Mouse (Mus musculus) heart, adult 2 months (tissue): Measurements from ENCODE around the gene Zmiz1. TPM values are rescaled to one million over a fixed set of nuclear protein-coding genes. Genes with fewer than 3 reads are reported as not detected.

Source experiments
- DNase-seq, 2 experiments: peaks; one replicate each; pipeline ENCODE4 v3.0.0; 2021
- H3K27ac ChIP-seq: fragments of 200-600 bp; 2 replicates; pipeline ENCODE4 v1.8.1; 2022
- H3K27me3 ChIP-seq: fragments of 200-500 bp; 2 replicates; pipeline ENCODE4 v1.6.1; 2012; ENCODE audit warnings: mild to moderate bottlenecking, low read length, inconsistent platforms, mixed read lengths; ENCODE audit not compliant: control insufficient read depth, insufficient read depth
- H3K36me3 ChIP-seq: fragments of 200-500 bp; 2 replicates; pipeline ENCODE4 v1.6.1; 2012; ENCODE audit warnings: low read length, inconsistent platforms; ENCODE audit not compliant: control insufficient read depth, insufficient read depth
- H3K4me1 ChIP-seq: fragments of 200-500 bp; 2 replicates; pipeline ENCODE4 v1.6.1; 2011; ENCODE audit warnings: low read length; ENCODE audit not compliant: control insufficient read depth, insufficient read depth
- H3K4me3 ChIP-seq: fragments of 200-600 bp; 2 replicates; pipeline ENCODE4 v1.8.1; 2022
- H3K79me2 ChIP-seq: fragments of 200-500 bp; replicated peaks from 2 replicates; pipeline ENCODE4 v1.6.1; 2012; ENCODE audit warnings: mild to moderate bottlenecking, inconsistent platforms, low read length, moderate library complexity, mixed read lengths; ENCODE audit not compliant: control insufficient read depth, insufficient read depth
- H3K9ac ChIP-seq: fragments of 200-500 bp; 2 replicates; pipeline ENCODE4 v1.6.1; 2012; ENCODE audit warnings: low read depth, mild to moderate bottlenecking, control low read depth, inconsistent platforms, low read length, mixed read lengths
- CTCF ChIP-seq: fragments of 200-600 bp; IDR thresholded peaks from 2 replicates; pipeline ENCODE4 v1.8.1; 2022; ENCODE audit warnings: antibody characterized with exemption, mild to moderate bottlenecking, moderate library complexity
- EP300 ChIP-seq: fragments of 200-500 bp; IDR thresholded peaks from 2 replicates; pipeline ENCODE4 v1.6.1; 2011; ENCODE audit warnings: low read depth, low read length, control low read depth; ENCODE audit not compliant: insufficient read depth
- POLR2A ChIP-seq: fragments of 200-500 bp; IDR thresholded peaks from 2 replicates; pipeline ENCODE4 v1.6.1; 2011; ENCODE audit warnings: mild to moderate bottlenecking, low read depth, low read length, control low read depth; ENCODE audit not compliant: insufficient read depth
- WGBS: fragments of 180-500 bp; shearing (Covaris S2); methylation state at CpG from one replicate; pipeline ENCODE4 v1.1.7; 2018; 5-methylcytosine and 5-hydroxymethylcytosine counted together
- intact Hi-C: fragments of 180-260 bp; cut with DNase I; formaldehyde crosslinking; loops from one replicate; pipeline ENCODE4 v1.15.1; 2025
- polyA plus RNA-seq: library from polyadenylated mRNA; depleted of rRNA; stranded (reverse); fragments of >200 nt; gene quantifications from 2 replicates; pipeline ENCODE4 v1.2.3, GENCODE M21; 2012
- total RNA-seq, 2 experiments: library from RNA; stranded (reverse); gene quantifications; 2 replicates each; pipeline ENCODE4 v1.2.3; 2021

The Zmiz1 gene
- total and polyA plus RNA-seq, 3 experiments: 27.1 to 42.0 (median 40.7) TPM

DNA sequence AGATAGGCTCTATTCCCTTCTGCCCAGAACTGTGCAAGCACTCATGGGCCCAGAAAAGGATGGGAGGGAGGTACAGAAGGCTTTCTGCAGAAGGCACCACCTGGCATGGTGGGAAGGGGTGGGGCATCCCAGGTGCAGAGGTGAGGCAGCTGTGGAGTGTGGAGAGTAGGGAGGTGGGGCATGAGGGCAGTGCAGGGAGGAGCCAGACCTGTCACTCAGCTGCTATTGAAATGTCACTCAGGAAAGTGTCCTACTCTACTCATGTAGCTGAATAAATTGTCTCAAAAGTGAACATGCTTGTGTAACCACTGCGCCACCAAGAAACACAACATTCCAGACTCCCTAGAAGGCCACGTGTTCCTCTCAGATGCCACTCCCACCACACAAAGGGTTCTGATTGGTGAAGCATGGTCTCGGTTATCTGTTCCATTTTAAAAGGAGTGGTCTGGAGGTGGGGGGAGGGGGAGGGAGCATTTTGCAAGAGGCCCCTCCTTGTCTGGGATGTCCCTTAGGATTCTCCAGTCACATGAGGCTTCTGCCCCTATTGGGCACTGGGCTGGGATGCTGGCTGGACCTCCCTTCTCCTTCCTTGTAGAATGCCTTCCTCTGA, 41.6 kb downstream of the Zmiz1 start:
- Histone ChIP-seq H3K79me2 (peaks cover 8% of the 10 kb centered on the region; the same call in 1 of the 2 replicates), H3K4me1 (peaks cover 40% of the 10 kb centered on the region), H3K27ac (no peak overlapping the region), H3K4me3 (no peak overlapping the region), H3K27me3 (no peaks in the 10 kb centered on the region), H3K36me3 (no peaks in the 10 kb centered on the region), H3K9ac (no peak overlapping the region)
- TF ChIP-seq EP300: no peak
- TF ChIP-seq POLR2A: no peak
- TF ChIP-seq CTCF: no peak
- intact Hi-C loops: no loop called here
- WGBS: 49% methylated on average over 3 of the region's 3 CpGs
- DNase-seq: no peak

DNA sequence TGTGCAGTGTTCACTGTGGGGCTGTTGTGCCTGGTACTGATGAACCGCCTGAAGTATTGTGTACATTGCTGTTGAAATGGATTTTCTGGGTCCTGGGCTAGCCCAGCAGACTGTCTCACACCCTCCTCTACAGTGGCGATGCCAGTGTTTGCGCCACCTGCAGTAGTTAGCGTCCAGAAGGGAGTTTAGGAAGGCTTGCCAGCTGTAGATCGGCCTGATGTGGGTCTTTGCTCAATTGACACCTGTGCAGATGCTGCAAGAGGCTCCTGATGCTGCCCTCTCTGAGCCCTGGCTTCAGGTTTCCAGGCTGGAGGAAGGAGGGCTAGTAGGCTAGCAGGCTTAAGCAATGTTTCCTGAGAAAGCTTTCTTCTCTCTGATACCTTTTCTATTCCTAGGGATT, 42.5 kb downstream of the Zmiz1 start:
- Histone ChIP-seq H3K27ac (no peak overlapping the region), H3K9ac (no peak overlapping the region), H3K27me3 (no peaks in the 10 kb centered on the region), H3K4me1 (peaks cover 38% of the 10 kb centered on the region), H3K36me3 (no peaks in the 10 kb centered on the region), H3K79me2 (peaks cover 5% of the 10 kb centered on the region; the same call in 1 of the 2 replicates), H3K4me3 (no peak overlapping the region)
- no peak for TF ChIP-seq POLR2A
- TF ChIP-seq EP300: no peak
- no peak for TF ChIP-seq CTCF
- intact Hi-C loops: no loop called here
- 84% methylated on average over 5 of the region's 5 CpGs for WGBS
- no peak for DNase-seq

DNA sequence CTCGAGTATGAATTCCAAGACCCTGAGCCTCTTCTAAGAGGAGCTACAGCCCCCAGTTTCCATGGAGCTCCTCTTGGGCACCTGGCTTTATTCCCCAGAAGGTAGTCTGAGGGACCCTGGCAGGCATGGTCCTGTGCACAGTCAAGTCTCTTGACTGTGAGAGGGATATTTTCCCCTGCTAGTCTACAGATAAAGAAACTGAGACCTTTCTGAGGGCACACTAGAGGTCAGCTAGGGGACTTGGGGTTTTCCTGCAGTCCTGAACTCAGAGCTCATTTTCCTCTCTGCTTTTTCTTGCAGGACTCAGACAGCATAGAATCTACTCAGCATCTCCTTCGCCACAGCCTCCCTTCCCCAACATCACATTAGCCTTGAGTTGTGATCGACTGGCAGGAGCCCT, 43.4 kb downstream of the Zmiz1 start:
- H3K27me3 ChIP-seq: no peaks in the 10 kb centered on the region
- intact Hi-C loops: no loop called here
- DNase-seq: no peak
- H3K79me2 ChIP-seq: peaks cover 7% of the 10 kb centered on the region; the same call in 1 of the 2 replicates
- peaks cover 34% of the 10 kb centered on the region for H3K4me1 ChIP-seq
- H3K4me3 ChIP-seq: no peak overlapping the region
- H3K9ac ChIP-seq: no peak overlapping the region
- no peak overlapping the region for H3K27ac ChIP-seq
- no peaks in the 10 kb centered on the region for H3K36me3 ChIP-seq
- 89% methylated on average over 3 of the region's 3 CpGs for WGBS
- TF ChIP-seq CTCF (no peak), EP300 (no peak), POLR2A (no peak)

DNA sequence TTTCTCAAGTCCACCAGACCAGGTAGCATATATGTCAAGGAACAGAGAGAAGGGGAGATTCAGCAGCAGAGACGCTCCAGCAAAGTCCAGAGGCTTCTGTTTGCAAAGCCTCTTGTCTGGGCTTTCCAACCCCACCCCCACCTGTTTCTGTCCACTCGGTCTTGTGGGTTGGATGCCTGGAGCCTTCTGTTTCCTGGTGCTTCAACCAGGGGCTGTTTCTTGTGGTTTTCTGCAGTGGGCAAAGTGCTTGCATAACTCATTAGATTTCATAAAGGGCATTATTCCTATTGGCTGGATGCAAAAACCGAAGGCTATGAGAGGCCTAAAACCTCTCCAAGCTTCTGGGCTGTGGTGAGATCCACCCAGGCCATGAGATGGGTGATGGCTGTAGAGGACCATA, 45.3 kb downstream of the Zmiz1 start:
- Histone ChIP-seq H3K4me3 (no peak overlapping the region), H3K79me2 (peaks cover 7% of the 10 kb centered on the region; the same call in 1 of the 2 replicates), H3K36me3 (no peaks in the 10 kb centered on the region), H3K4me1 (peaks cover 33% of the 10 kb centered on the region), H3K27ac (no peak overlapping the region), H3K27me3 (no peaks in the 10 kb centered on the region), H3K9ac (no peak overlapping the region)
- intact Hi-C loops: no loop called here
- DNase-seq: no peak
- TF ChIP-seq EP300: no peak
- no peak for TF ChIP-seq CTCF
- TF ChIP-seq POLR2A: no peak
- WGBS: 78% methylated on average over 3 of the region's 3 CpGs

DNA sequence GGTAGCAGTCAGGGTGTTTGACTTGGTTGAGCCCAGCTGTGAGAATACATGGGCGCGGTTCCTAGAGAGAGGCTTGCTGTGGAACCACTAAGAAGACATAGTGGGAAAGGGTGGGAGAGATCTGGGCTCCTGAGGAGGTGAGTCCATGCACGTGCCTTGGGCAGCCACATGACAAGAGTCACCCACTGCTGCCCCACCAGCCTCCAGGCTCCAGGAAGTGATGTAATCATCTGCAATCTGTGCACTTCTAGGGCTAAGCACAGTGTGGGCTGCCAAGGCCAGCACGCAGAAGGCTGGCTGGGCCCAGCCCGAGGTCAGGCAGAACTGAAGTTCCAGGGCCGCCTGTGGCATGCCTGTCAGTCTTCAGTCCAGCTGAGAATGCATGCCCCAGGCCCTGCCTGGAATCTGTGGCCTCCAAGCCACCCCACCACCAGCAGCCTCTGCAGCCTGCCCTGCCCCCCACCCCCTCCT, 46.3 kb downstream of the Zmiz1 start:
- 28% methylated on average over 6 of the region's 6 CpGs for WGBS
- Histone ChIP-seq H3K79me2 (peaks cover 7% of the 10 kb centered on the region; the same call in 1 of the 2 replicates), H3K4me3 (no peak overlapping the region), H3K36me3 (no peaks in the 10 kb centered on the region), H3K27ac (peak overlapping the region; percentile 57), H3K27me3 (no peaks in the 10 kb centered on the region), H3K9ac (no peak overlapping the region), H3K4me1 (peaks cover 34% of the 10 kb centered on the region)
- intact Hi-C loops: no loop called here
- TF ChIP-seq POLR2A (no peak), EP300 (0 out of 2 replicates have a peak, but pooled peaks have one; percentile 67)
- DNase-seq: peak; percentile 63 to 81

DNA sequence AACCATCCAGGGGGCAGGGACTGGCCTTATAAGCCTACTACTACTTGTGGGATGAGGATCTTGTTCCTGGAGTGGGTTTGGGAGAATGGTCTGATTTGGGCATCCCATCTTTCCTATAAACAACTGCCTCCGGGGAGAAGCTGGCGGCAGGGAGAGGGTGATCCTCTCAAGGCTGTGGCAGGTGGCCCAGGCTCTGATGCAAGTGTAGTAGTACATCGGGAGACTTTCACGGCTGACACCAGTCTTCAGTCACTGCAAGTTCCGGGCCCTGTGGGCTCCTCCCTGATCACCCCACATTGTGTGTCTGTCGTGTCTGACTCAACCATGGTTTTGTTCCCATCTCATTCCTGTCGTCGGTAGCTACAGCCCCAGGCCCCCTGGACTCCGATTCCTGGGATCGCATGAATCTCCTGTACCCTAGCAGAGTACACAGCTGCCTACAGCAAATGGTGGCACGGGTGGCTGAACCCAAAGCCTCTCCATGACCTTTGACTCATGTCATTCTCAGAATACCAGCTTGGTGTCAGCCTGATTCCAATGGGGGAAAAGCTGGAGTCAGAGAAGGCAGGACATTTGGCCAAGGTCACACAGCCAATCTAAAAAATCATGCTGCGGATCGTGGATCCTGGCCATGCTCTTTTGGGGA, 49.2 kb downstream of the Zmiz1 start:
- Histone ChIP-seq H3K4me1 (peaks cover 41% of the 10 kb centered on the region), H3K79me2 (peaks cover 2% of the 10 kb centered on the region; the same call in 1 of the 2 replicates), H3K4me3 (no peak overlapping the region), H3K27me3 (no peaks in the 10 kb centered on the region), H3K9ac (no peak overlapping the region), H3K27ac (peak overlapping the region; percentile 71), H3K36me3 (no peaks in the 10 kb centered on the region)
- TF ChIP-seq CTCF (no peak), POLR2A (no peak), EP300 (no peak)
- DNase-seq: peak in 1 of 2 experiments; percentile 60
- 64% methylated on average over 13 of the region's 13 CpGs for WGBS
- intact Hi-C loops: loop anchor here (2.0 kb wide), 1 partner anchor 19 kb away; no protein-coding TSS in a partner anchor
